Mouse (Mus musculus): Measurements from ENCODE around the gene Ralbp1. TPM values are rescaled to one million over a fixed set of nuclear protein-coding genes. Genes with fewer than 3 reads are reported as not detected.

Ralbp1 gene
- polyA plus RNA-seq, 1 experiment from 2014 or later = 95.4 TPM

- 75% methylated on average over 11 of the region's 11 CpGs for WGBS
- no peaks in the 10 kb centered on the region for H3K4me1 ChIP-seq (replicated peaks; ENCODE audit: control insufficient read depth, insufficient read depth, low read length)
- no peak overlapping the region for H3K4me3 ChIP-seq (ENCODE audit: low read length)
- H3K27me3 ChIP-seq (ENCODE audit: control insufficient read depth, insufficient read depth, low read depth, low read length) = no peaks in the 10 kb centered on the region
- no peak overlapping the region for H3K4me2 ChIP-seq (ENCODE audit: low read depth, low read length)
- no peak overlapping the region for H3K9ac ChIP-seq (ENCODE audit: low read length)
- H3K36me3 ChIP-seq (ENCODE audit: control insufficient read depth, insufficient read depth, low read length) = peaks cover 30% of the 10 kb centered on the region
- H3K27ac ChIP-seq (ENCODE audit: low read length) = no peak overlapping the region
- no peaks in the 10 kb centered on the region for H3K9me3 ChIP-seq (ENCODE audit: control insufficient read depth, low read length)
- ATAC-seq (ENCODE audit: low read depth) = 0 out of 2 replicates have a peak, but pooled peaks have one; percentile 36
These were observed 37.7 kb downstream of the Ralbp1 start for GRCm38 (mm10) chr17:65847694-65848449.

GRCm38 (mm10) chr17:65845423-65845822 lies 40.2 kb downstream of the Ralbp1 start:
- Histone ChIP-seq H3K36me3 (ENCODE audit: control insufficient read depth, insufficient read depth, low read length) (peaks cover 33% of the 10 kb centered on the region), H3K4me2 (ENCODE audit: low read depth, low read length) (no peak overlapping the region), H3K27ac (ENCODE audit: low read length) (no peak overlapping the region), H3K9ac (ENCODE audit: low read length) (no peak overlapping the region), H3K4me1 (replicated peaks; ENCODE audit: control insufficient read depth, insufficient read depth, low read length) (no peaks in the 10 kb centered on the region), H3K9me3 (ENCODE audit: control insufficient read depth, low read length) (no peaks in the 10 kb centered on the region), H3K4me3 (ENCODE audit: low read length) (no peak overlapping the region), H3K27me3 (ENCODE audit: control insufficient read depth, insufficient read depth, low read depth, low read length) (no peaks in the 10 kb centered on the region)
- no peak for ATAC-seq (ENCODE audit: low read depth)
- 90% methylated on average over 6 of the region's 6 CpGs for WGBS

- no peak overlapping the region for H3K4me2 ChIP-seq (ENCODE audit: low read depth, low read length)
- no peak for ATAC-seq (ENCODE audit: low read depth)
- no peaks in the 10 kb centered on the region for H3K27me3 ChIP-seq (ENCODE audit: control insufficient read depth, insufficient read depth, low read depth, low read length)
- no peaks in the 10 kb centered on the region; the same call in 1 of the 2 replicates for H3K4me1 ChIP-seq (replicated peaks; ENCODE audit: control insufficient read depth, insufficient read depth, low read length)
- no peak overlapping the region for H3K9ac ChIP-seq (ENCODE audit: low read length)
- peaks cover 37% of the 10 kb centered on the region for H3K36me3 ChIP-seq (ENCODE audit: control insufficient read depth, insufficient read depth, low read length)
- H3K27ac ChIP-seq (ENCODE audit: low read length) = no peak overlapping the region
- whole genome bisulfite sequencing = 73% methylated on average over 10 of the region's 10 CpGs
- no peak overlapping the region for H3K4me3 ChIP-seq (ENCODE audit: low read length)
- H3K9me3 ChIP-seq (ENCODE audit: control insufficient read depth, low read length) = no peaks in the 10 kb centered on the region
These were observed 42.8 kb downstream of the Ralbp1 start for GRCm38 (mm10) chr17:65842669-65843381.

- Histone ChIP-seq H3K4me3 (ENCODE audit: low read length) (no peak overlapping the region), H3K9ac (ENCODE audit: low read length) (no peak overlapping the region), H3K36me3 (ENCODE audit: control insufficient read depth, insufficient read depth, low read length) (peaks cover 52% of the 10 kb centered on the region), H3K4me1 (replicated peaks; ENCODE audit: control insufficient read depth, insufficient read depth, low read length) (no peaks in the 10 kb centered on the region; the same call in 1 of the 2 replicates), H3K27me3 (ENCODE audit: control insufficient read depth, insufficient read depth, low read depth, low read length) (no peaks in the 10 kb centered on the region), H3K4me2 (ENCODE audit: low read depth, low read length) (no peak overlapping the region), H3K9me3 (ENCODE audit: control insufficient read depth, low read length) (no peaks in the 10 kb centered on the region), H3K27ac (ENCODE audit: low read length) (no peak overlapping the region)
- ATAC-seq (ENCODE audit: low read depth) = peak; percentile 18; the same call in 1 of the 2 replicates
- WGBS = 64% methylated on average over 7 of the region's 7 CpGs
These were observed 45.9 kb downstream of the Ralbp1 start for GRCm38 (mm10) chr17:65839541-65840256.

- H3K9ac ChIP-seq (ENCODE audit: low read length) = no peak overlapping the region
These were observed 48.9 kb downstream of the Ralbp1 start for GRCm38 (mm10) chr17:65836746-65837145.

GRCm38 (mm10) chr17:65833891-65834290 lies 51.7 kb downstream of the Ralbp1 start:
- 78% methylated on average over 3 of the region's 3 CpGs for WGBS
- no peak overlapping the region for H3K9ac ChIP-seq (ENCODE audit: low read length)
- no peaks in the 10 kb centered on the region for H3K4me1 ChIP-seq (replicated peaks; ENCODE audit: control insufficient read depth, insufficient read depth, low read length)
- H3K27ac ChIP-seq (ENCODE audit: low read length) = no peak overlapping the region
- no peaks in the 10 kb centered on the region for H3K27me3 ChIP-seq (ENCODE audit: control insufficient read depth, insufficient read depth, low read depth, low read length)
- H3K4me3 ChIP-seq (ENCODE audit: low read length) = no peak overlapping the region
- no peak for ATAC-seq (ENCODE audit: low read depth)
- H3K9me3 ChIP-seq (ENCODE audit: control insufficient read depth, low read length) = no peaks in the 10 kb centered on the region
- no peak overlapping the region for H3K4me2 ChIP-seq (ENCODE audit: low read depth, low read length)
- peaks cover 58% of the 10 kb centered on the region for H3K36me3 ChIP-seq (ENCODE audit: control insufficient read depth, insufficient read depth, low read length)

More at GRCm38 (mm10) chr17:65836746-65837145, 48.9 kb downstream of the Ralbp1 start:
- H3K27me3 ChIP-seq (ENCODE audit: control insufficient read depth, insufficient read depth, low read depth, low read length) = no peaks in the 10 kb centered on the region
- ATAC-seq (ENCODE audit: low read depth) = no peak
- H3K9me3 ChIP-seq (ENCODE audit: control insufficient read depth, low read length) = no peaks in the 10 kb centered on the region
- no peak overlapping the region for H3K4me2 ChIP-seq (ENCODE audit: low read depth, low read length)
- no peaks in the 10 kb centered on the region; the same call in 1 of the 2 replicates for H3K4me1 ChIP-seq (replicated peaks; ENCODE audit: control insufficient read depth, insufficient read depth, low read length)
- WGBS = 79% methylated on average over 3 of the region's 3 CpGs
- H3K4me3 ChIP-seq (ENCODE audit: low read length) = no peak overlapping the region
- H3K27ac ChIP-seq (ENCODE audit: low read length) = no peak overlapping the region
- H3K36me3 ChIP-seq (ENCODE audit: control insufficient read depth, insufficient read depth, low read length) = peaks cover 60% of the 10 kb centered on the region

GRCm38 (mm10) chr17:65830216-65830863 lies 55.3 kb downstream of the Ralbp1 start:
- H3K36me3 ChIP-seq (ENCODE audit: control insufficient read depth, insufficient read depth, low read length) = peaks cover 34% of the 10 kb centered on the region

GRCm38 (mm10) chr17:65828951-65829350 lies 56.6 kb downstream of the Ralbp1 start:
- Histone ChIP-seq H3K36me3 (ENCODE audit: control insufficient read depth, insufficient read depth, low read length) (peaks cover 34% of the 10 kb centered on the region), H3K9me3 (ENCODE audit: control insufficient read depth, low read length) (no peaks in the 10 kb centered on the region)
- no peak for ATAC-seq (ENCODE audit: low read depth)

More at GRCm38 (mm10) chr17:65830216-65830863, 55.3 kb downstream of the Ralbp1 start:
- Histone ChIP-seq H3K4me2 (ENCODE audit: low read depth, low read length) (no peak overlapping the region), H3K9me3 (ENCODE audit: control insufficient read depth, low read length) (no peaks in the 10 kb centered on the region), H3K27ac (ENCODE audit: low read length) (no peak overlapping the region), H3K4me3 (ENCODE audit: low read length) (no peak overlapping the region), H3K27me3 (ENCODE audit: control insufficient read depth, insufficient read depth, low read depth, low read length) (no peaks in the 10 kb centered on the region), H3K9ac (ENCODE audit: low read length) (no peak overlapping the region), H3K4me1 (replicated peaks; ENCODE audit: control insufficient read depth, insufficient read depth, low read length) (no peaks in the 10 kb centered on the region)
- ATAC-seq (ENCODE audit: low read depth) = peak; percentile 66
- 77% methylated on average over 13 of the region's 13 CpGs for WGBS

More at GRCm38 (mm10) chr17:65828951-65829350, 56.6 kb downstream of the Ralbp1 start:
- H3K27ac ChIP-seq (ENCODE audit: low read length) = no peak overlapping the region
- no peak overlapping the region for H3K4me2 ChIP-seq (ENCODE audit: low read depth, low read length)
- no peak overlapping the region for H3K9ac ChIP-seq (ENCODE audit: low read length)
- 89% methylated on average over 11 of the region's 11 CpGs for WGBS
- no peaks in the 10 kb centered on the region for H3K4me1 ChIP-seq (replicated peaks; ENCODE audit: control insufficient read depth, insufficient read depth, low read length)
- H3K4me3 ChIP-seq (ENCODE audit: low read length) = no peak overlapping the region
- H3K27me3 ChIP-seq (ENCODE audit: control insufficient read depth, insufficient read depth, low read depth, low read length) = no peaks in the 10 kb centered on the region

All from lung, embryonic 16.5 days (tissue).